ENCODE assay signal across 10 mouse cellular contexts in genomic region chr11:68601486-68601991, GRCm38 (mm10). TPM values are rescaled to one million over a fixed set of nuclear protein-coding genes. Genes with fewer than 3 reads are reported as not detected.
A peak's percentile ranks its signal among the peaks of the same experiment; 100 is the strongest.
DNase-seq lines count a peak whose midpoint lies in the region; ATAC-seq and TF ChIP-seq lines count a peak whose summit lies in the region.
"Had no signal": no experiment of that assay in that cellular context is flagged by ENCODE, and none has a peak within 500 bp of the region (broad histone marks: within the 10 kb centered on the region; RNA-seq: fewer than 3 reads in every experiment).

No protein-coding gene starts in this region.

- no peak for TF ChIP-seq EP300 in stomach, postnatal 0 days (optimal IDR thresholded peaks at IDR 0.05)

- ATAC-seq in midbrain, embryonic 16.5 days, result no peak
- ATAC-seq in stomach, postnatal 0 days (ENCODE audit: low FRiP score, low TSS enrichment), result no peak

- H3K4me1 ChIP-seq in midbrain, embryonic 10.5 days, result peaks cover 30% of the 10 kb centered on the region
- H3K4me1 ChIP-seq in midbrain, embryonic 16.5 days (ENCODE audit: control insufficient read depth, insufficient read depth, low read length), result peaks cover 5% of the 10 kb centered on the region; the same call in 1 of the 2 replicates
- H3K4me1 ChIP-seq in limb, embryonic 10.5 days, result peaks cover 42% of the 10 kb centered on the region
- H3K4me1 ChIP-seq in stomach, postnatal 0 days (replicated peaks; ENCODE audit: control insufficient read depth, insufficient read depth), result peaks cover 7% of the 10 kb centered on the region; the same call in 1 of the 2 replicates

- no peaks in the 10 kb centered on the region for H3K9me3 ChIP-seq in midbrain, embryonic 10.5 days (replicated peaks)
- H3K9me3 ChIP-seq in midbrain, embryonic 16.5 days (replicated peaks; ENCODE audit: control insufficient read depth, low read length, poor library complexity, severe bottlenecking), result no peaks in the 10 kb centered on the region
- no peaks in the 10 kb centered on the region for H3K9me3 ChIP-seq in limb, embryonic 10.5 days (replicated peaks)
- H3K9me3 ChIP-seq in stomach, postnatal 0 days (ENCODE audit: control insufficient read depth, low read length), result no peaks in the 10 kb centered on the region

- H3K36me3 ChIP-seq in midbrain, embryonic 10.5 days, result no peaks in the 10 kb centered on the region
- H3K36me3 ChIP-seq in midbrain, embryonic 16.5 days (ENCODE audit: control insufficient read depth, insufficient read depth, low read length), result no peaks in the 10 kb centered on the region
- H3K36me3 ChIP-seq in limb, embryonic 10.5 days, result no peaks in the 10 kb centered on the region
- no peaks in the 10 kb centered on the region for H3K36me3 ChIP-seq in stomach, postnatal 0 days (ENCODE audit: control insufficient read depth, insufficient read depth, low read length)

- no peaks in the 10 kb centered on the region; the same call in 1 of the 2 replicates for H3K27me3 ChIP-seq in midbrain, embryonic 10.5 days (ENCODE audit: low read depth, poor library complexity, severe bottlenecking)
- no peaks in the 10 kb centered on the region for H3K27me3 ChIP-seq in midbrain, embryonic 16.5 days (ENCODE audit: control insufficient read depth, insufficient read depth, low read depth, low read length)
- no peaks in the 10 kb centered on the region for H3K27me3 ChIP-seq in limb, embryonic 10.5 days (ENCODE audit: low read depth, poor library complexity, severe bottlenecking)
- no peaks in the 10 kb centered on the region for H3K27me3 ChIP-seq in stomach, postnatal 0 days (ENCODE audit: control insufficient read depth, insufficient read depth, low read length)

- H3K27ac ChIP-seq in midbrain, embryonic 10.5 days (replicated peaks), result peak overlapping the region; percentile 61
- no peak overlapping the region for H3K27ac ChIP-seq in midbrain, embryonic 16.5 days (ENCODE audit: low read length)
- H3K27ac ChIP-seq in limb, embryonic 10.5 days, result peak overlapping the region; percentile 84
- peak overlapping the region; percentile 82 for H3K27ac ChIP-seq in stomach, postnatal 0 days (replicated peaks)

- no peak for TF ChIP-seq CTCF in stomach, postnatal 0 days (IDR thresholded peaks at IDR 0.05; ENCODE audit: low read depth)

- DNase-seq in cerebellum, postnatal 10 days, result peak; percentile 45 to 52
- no peak for DNase-seq in cerebellum, postnatal 25 days
- peak; percentile 53 for DNase-seq in midbrain, embryonic 10.5 days (ENCODE audit: low spot score)
- DNase-seq in limb, embryonic 10.5 days (ENCODE audit: low spot score), result peak; percentile 61
- DNase-seq in stomach, postnatal 0 days (ENCODE audit: low spot score), result no peak
- DNase-seq in ovary, postnatal 36 days (ENCODE audit: low spot score), result no peak
- DNase-seq in layer of hippocampus, adult 11-12 months (ENCODE audit: low spot score), result no peak
- DNase-seq: cerebellum, adult 8-10 months; right cerebral cortex, postnatal 4 days had no signal

- H3K4me3 ChIP-seq in midbrain, embryonic 10.5 days, result no peak overlapping the region
- H3K4me3 ChIP-seq in midbrain, embryonic 16.5 days (ENCODE audit: low read depth, low read length), result no peak overlapping the region
- peak overlapping the region; percentile 5 for H3K4me3 ChIP-seq in limb, embryonic 10.5 days
- no peak overlapping the region for H3K4me3 ChIP-seq in stomach, postnatal 0 days (ENCODE audit: low read depth, low read length)

- H3K4me2 ChIP-seq in midbrain, embryonic 16.5 days (ENCODE audit: low read length), result no peak overlapping the region
- H3K4me2 ChIP-seq in stomach, postnatal 0 days (replicated peaks; ENCODE audit: low read depth), result no peak overlapping the region

- H3K9ac ChIP-seq in midbrain, embryonic 16.5 days (ENCODE audit: low read depth, low read length), result no peak overlapping the region
- H3K9ac ChIP-seq in stomach, postnatal 0 days (ENCODE audit: low read length), result no peak overlapping the region

- 11% methylated on average over 9 of the region's 9 CpGs for WGBS in midbrain, embryonic 10.5 days
- 6% methylated on average over 9 of the region's 9 CpGs for WGBS in midbrain, embryonic 16.5 days
- WGBS in limb, embryonic 10.5 days, result 3% methylated on average over 9 of the region's 9 CpGs
- WGBS in stomach, postnatal 0 days, result 35% methylated on average over 9 of the region's 9 CpGs

RNA-seq across cellular contexts. Expression of gene Ccdc42, which starts 14.7 kb away (rescaled TPM):
- 1.5 and 2.2 TPM in 2 replicates for polyA plus RNA-seq in midbrain, embryonic 10.5 days (2016; fragmentation: Nextera tagmentation; extraction: Ambion mirVana)
- 0.18 and 0.65 TPM in 2 replicates for polyA plus RNA-seq in midbrain, embryonic 16.5 days (2015; fragmentation: Nextera tagmentation; extraction: Ambion mirVana)
- 0.64 and 0.89 TPM in 2 replicates for polyA plus RNA-seq in limb, embryonic 10.5 days (2016; fragmentation: Nextera tagmentation; extraction: Ambion mirVana)
- not detected in 2 replicates for polyA plus RNA-seq in stomach, postnatal 0 days (2015; fragmentation: Nextera tagmentation; extraction: Ambion mirVana)

RNA-seq across cellular contexts. Expression of gene Mfsd6l, which starts 45.6 kb away (rescaled TPM):
- not detected in 2 replicates for polyA plus RNA-seq in midbrain, embryonic 10.5 days (2016; fragmentation: Nextera tagmentation; extraction: Ambion mirVana)
- 0.09 TPM in 1 of 2 replicates, not detected in the other for polyA plus RNA-seq in midbrain, embryonic 16.5 days (2015; fragmentation: Nextera tagmentation; extraction: Ambion mirVana)
- 0.11 and 0.16 TPM in 2 replicates for polyA plus RNA-seq in limb, embryonic 10.5 days (2016; fragmentation: Nextera tagmentation; extraction: Ambion mirVana)
- 3.7 and 3.9 TPM in 2 replicates for polyA plus RNA-seq in stomach, postnatal 0 days (2015; fragmentation: Nextera tagmentation; extraction: Ambion mirVana)

Comparison
In these comparisons a context has a peak if more than half of its experiments do, and no peak if none do; other contexts are left out.
1. DNase-seq: peak in cerebellum, postnatal 10 days (2 of 2), midbrain, embryonic 10.5 days (single experiment) and limb, embryonic 10.5 days (single experiment); none in cerebellum, postnatal 25 days (0 of 2), stomach, postnatal 0 days (single experiment), ovary, postnatal 36 days (single experiment) and layer of hippocampus, adult 11-12 months (single experiment).